Mouse (Mus musculus) kidney, adult 8-10 months (tissue): ENCODE data around the gene Nfatc2.

Experiments used
- DNase-seq, 2 experiments: peaks; one replicate each; pipeline ENCODE4 v3.0.0; 2022

Gene Nfatc2

DNA sequence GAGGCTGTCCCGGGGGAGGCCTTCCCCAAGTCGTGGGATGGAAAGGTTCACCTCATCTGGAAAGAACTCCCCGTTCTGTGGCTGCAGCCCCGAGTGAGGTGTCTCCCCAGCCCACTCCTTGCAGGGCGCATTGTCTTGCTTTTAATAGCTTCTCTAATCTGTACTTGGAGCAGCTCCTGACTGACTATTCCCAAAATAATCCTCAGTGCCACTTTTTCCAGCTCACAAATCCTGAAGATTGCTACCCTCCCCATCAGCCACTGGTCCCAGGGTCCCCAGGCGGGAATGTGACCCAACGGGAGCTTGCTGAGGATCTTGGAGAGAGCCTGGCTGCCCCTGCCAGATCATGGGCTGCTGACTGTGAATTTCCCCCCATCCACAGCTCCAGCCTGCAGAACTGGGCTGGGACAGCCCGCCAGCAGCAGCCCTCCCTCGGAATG, 6.7 kb upstream of the Nfatc2 start:
- DNase-seq, result no peak

DNA sequence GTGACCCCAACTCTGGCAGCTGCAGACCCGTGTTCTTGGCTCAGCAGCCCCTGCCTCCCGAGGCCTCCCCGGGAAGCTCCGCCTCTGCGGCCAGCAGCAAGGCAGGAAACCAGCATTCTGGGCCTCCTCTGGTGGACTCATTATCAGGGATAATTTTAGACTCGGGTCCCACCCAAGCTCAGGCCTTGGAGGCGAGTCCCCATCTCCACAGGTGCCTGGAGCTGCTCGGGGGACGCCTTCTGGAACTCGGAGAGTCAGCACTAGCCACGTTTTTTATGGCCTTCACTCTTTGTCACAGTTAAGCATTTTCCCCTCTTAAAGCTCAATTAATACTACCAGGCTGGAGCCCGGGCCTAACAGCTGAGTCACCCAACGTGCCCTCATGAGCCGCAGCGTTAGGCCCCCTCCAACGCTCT, 3.2 kb upstream of the Nfatc2 start:
- DNase-seq, result no peak

DNA sequence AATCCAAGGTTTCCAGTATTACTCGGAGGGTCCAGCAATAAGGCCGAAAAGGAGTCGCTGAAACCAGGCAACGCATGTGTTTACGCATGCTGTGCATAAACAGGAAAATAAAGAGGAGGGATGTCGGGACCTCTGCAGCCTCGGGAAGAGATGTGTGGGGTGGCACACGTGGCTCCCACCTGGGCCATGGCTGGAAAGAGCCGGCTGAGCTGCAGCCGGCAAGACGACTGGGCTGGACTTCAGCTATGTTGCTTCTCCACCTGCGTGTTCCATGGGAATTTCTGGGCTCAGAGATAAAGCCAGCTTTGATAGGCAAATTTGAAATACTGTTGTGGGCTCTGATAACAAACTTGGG, 907 bp upstream of the Nfatc2 start:
- no peak for DNase-seq

DNA sequence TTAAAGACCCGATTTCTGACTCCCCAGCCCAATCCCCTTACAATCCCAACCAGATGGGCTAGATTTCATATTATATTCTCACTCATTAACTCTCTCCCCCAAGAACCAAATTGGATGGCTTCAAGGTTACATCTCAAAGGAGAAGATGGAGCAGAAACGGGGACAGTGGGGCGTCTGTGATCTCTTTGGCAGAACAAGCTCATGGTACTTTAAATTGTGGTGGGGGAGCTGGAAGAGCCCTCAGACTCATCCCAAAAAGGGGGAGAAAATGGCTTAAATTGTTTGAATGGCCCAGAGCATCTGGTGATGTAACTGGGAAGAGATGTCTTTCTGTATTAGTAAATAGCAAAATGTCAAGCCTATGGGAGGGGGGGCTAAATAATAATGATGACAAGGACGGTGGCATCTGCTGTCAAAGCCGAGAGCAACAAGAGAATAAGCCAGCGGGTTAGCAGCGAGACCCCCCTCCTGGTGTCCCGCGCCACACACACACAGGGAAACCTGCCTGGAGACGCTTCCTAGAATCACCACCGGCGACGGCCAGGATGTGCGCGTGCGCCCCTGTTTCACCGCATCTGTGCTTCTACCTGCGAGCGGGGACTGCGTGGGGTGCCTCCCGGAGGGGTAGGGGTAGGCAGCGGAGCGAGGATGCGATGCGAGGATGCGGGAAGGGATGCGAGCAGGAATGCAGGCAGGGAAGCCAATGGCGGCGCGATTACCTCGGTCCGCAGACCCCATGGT, 537 bp downstream of the Nfatc2 start:
- DNase-seq, result no peak

DNA sequence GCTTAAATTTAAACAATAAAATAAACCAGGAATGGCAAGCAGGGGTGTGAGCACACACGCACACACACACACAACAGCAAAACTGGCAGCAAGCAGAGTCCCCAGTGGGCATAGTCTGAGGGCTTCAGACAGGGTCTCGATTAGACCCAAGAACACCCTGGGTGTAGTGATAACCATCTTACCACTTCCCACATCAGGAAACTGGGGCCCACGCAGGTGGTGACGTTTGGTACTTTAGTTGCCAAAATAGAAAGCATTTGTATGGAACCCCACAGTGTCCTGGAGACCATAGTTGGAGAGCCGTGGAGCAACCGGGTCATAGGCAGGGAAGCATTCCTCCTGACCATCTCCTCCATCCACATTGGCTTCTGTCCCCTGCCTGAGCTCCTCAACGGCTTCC, 5.8 kb downstream of the Nfatc2 start:
- DNase-seq, result no peak

DNA sequence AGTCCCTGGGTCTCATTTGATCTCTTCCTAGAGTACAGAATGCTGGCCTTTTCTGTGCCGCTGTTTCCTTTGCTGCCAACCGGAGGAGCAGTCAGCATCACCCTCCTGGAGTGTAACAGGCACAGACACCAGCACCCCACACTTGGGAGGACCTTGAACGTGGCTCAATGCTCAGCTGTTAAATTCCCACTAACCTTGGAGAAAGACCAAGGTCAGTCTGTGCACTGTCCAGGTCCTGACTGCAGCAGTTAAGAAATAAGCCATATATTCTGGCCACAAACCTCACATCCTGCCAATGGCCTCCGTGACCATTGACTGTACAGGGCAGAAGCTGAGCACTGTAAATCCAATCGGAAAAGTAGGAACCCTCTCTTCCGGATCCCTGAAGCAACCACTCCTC, 7.8 kb downstream of the Nfatc2 start:
- peak in 1 of 2 experiments; percentile 27 for DNase-seq

DNA sequence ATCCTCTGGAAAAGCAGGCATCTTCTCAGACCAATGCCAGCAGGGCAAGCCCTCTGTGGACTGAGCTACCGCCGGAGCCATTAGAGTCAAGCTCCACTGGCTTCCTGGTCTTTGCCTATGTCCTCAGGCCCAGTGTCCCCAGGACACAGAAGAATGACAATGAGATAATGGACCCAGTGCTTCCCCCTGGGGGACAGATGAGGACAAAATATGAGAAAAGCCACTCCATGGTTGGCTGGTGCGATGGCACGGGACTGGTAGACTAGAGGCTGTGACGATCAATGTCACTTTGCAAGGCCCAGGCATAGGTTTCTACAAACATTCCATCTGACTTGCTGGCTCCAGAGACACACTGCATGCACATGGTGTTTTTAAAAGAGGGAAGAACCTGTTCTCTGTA, 8.5 kb downstream of the Nfatc2 start:
- no peak for DNase-seq

DNA sequence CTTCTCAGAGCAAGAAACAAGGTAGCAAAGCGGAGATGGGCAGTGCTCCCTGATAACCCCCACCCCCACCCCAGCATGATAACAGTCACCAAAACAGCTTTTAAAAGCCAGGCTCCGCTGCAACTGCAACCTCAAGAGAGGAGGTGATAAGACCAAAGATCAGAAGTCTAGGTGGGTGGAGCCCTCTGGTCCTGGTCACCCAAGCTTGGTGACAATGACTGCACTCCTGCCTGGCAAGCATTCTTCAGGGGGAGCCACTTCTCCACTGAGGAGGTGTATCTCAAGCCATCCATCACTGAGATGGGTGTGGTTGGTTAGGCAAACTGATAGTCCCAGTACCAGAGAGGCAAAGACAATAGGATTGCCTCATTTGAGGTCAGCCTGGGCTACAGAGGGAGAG, 10.4 kb downstream of the Nfatc2 start:
- no peak for DNase-seq

DNA sequence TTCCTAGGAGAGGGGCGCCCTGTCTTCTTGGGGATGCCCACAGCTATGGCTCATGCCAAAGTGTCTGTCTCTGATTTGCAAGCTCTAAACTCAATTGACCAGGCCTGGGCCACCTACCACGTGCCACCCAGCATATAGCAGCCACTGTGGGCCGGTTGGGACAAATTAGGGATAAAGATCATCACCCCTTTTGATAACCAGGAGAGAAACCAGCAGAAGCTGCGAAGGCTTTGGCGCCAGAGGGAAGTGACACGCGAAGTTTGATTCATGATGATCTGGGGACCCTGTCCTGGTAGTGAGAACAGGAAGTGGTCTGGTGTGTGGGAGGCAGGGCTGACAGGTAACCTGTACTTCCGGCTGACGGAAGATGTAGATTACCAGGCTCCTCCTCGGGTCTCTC, 10.9 kb downstream of the Nfatc2 start:
- no peak for DNase-seq

DNA sequence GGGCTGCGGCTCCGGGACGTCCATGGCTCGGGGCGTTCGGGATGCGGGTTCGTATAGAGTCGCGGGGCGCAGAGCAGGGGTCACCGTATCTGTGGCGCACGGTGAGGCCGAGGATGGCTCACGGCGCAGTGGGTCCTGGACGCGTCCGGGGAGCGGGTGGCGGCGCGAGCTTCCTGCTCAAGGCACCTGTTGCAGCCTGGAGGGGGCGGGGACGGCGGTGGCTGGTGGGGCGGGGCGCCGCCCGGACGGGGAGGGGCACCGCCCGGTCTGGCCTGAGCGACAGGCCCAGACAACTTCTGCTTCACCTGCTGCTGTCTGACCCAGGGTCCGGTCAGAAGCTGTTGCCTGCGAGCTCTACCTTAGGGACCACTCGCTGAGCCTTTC, 11.3 kb downstream of the Nfatc2 start:
- peak; percentile 41 to 52 for DNase-seq

DNA sequence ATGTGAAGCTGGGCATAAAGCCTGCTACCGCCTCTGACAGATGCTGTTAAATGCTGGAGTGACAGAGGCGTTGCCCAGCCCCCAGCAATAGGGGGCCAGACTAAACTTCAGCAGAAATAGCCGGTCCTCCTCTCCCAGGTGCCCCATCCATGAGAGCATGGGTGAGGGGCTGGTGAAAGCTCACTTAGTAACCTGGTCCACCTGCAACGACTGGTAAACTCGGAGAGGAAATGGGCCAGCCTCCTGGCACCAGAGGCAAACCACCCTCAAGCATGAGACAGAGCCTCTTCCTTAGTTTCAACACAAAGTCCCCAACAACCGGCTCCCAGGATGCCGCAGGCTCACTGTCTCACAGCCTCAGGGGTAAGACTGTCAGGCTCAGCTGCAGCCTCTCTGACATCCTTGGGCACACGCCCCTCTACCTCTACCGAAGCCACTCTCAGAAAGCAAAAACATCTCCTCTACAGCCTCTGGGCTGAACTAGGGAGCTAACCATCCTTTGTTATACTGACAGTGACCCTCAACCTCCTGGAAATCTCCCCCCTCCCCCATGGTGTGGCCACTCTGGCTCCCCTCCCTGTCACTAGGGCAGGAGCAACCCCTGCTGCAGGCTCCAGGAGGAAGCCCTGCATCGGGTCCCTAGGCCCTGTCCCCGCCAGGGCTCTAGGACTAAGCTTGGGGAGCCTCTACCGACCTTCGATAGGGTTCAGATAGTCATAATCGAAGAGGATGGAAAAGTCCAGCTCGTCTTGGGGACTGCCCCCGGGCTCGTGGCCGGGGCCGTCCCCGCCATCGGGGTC, 11.9 kb downstream of the Nfatc2 start:
- no peak for DNase-seq

DNA sequence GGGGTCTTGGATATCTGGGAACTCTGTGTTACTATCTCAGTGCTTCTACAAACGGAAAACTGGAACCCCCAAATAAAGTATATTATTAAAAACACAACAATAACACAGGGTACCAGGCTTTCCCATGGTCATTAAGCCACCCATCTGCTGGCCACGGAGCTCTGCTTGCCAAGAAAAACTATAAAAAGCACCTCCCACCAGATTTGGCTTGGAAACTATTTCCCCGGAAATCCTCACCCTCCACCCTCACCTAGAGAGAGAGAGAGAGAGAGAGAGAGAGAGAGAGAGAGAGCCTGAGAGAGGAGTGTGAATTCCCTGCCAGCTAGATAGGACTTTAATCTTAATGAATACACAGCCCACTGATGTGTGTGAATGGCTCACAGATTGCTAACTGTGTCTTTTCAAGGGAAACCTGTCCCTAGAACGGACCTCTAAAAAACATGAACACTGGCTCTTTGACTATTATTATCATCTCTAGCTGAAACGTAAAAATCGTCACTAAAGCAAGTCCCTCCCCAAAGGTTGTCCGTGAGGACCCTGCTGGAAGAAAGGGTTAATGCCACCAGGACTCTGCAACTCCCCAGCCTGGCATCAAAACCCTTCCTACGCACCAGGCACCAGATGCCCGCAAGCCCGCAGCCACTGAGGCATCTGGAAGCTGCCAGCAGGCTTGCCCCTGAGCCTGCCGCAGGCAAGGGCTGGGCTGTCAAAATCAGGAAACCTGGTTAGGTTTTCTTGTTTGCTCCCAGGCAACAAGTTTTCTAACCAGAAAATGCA, 12.7 kb downstream of the Nfatc2 start:
- DNase-seq, result no peak

DNA sequence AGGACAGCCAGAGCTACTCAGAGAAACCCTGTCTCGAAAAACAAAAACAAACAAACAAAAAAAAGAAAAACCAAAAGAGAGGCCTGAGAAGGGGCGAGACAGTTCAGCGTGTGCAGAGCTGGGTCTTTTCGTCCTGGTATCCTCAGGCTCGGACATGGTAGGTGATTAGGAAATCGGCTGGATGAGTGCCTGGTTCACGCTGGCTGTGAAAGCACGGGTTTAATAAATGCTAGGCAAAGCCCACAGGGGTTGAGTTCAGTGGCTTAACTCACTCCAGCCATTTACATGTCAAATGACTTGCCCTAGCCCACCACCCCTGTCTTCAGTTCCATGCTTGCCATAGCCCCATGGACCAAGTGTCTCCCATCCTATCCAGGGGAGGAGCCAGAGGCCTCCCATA, 14.3 kb downstream of the Nfatc2 start:
- DNase-seq, result peak; percentile 47 to 49

DNA sequence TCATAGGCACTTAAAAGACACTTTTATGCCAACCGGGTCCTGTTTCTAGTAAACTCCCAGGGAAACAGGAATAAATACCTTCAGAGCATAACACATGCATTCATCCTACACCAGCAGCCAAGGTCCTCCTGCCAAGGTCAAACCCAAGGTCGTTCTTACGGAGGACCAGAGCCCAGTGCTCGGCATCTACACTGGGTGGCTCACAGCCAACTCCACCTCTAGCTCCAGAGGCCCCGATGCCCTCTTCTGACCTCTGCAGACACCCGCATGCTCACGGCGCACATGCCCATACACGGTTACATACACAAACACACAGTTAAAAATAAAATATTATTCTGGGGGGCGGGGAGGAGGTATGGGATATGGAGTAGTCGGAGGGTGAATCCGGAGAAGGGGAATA, 14.9 kb downstream of the Nfatc2 start:
- DNase-seq, result peak in 1 of 2 experiments; percentile 49

DNA sequence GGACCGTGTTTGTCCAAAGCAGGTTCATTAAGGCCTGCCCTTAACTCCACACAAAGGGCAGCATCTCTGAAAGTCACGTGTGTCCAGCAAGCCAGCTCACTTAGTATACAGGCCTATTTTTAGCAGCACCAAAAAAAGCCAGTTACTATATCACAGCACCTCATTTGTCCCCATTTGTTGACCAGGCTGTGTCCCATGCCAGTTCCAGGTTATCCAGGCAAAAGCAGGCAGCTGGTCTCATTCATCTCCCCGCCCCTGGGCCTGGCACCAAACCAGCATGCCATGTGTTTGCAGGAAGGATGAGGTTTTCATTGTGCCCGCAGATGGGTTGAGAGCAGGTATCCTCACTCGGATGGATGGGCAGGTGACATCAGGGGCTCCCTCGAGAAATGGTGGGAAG, 16.6 kb downstream of the Nfatc2 start:
- DNase-seq, result peak in 1 of 2 experiments; percentile 53

DNA sequence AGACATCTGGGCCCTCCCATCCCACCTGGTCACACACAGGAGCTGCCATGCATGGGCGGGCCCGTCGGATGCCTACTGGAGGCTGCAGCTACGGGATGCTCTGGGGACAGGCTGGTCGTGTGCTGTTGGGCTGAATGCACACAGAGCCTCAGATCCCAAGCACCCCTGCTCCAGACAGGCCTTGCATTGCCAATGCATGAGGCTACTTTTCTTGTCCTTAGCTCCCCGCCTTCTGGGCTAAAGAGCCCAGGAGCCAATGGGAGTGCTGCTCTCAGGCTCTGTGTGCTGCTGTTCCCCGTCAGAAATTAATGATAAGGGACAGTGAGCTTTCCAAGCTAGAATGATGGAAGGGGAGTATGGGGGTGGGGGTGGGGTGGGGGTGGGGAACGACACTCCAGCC, 17.0 kb downstream of the Nfatc2 start:
- no peak for DNase-seq

DNA sequence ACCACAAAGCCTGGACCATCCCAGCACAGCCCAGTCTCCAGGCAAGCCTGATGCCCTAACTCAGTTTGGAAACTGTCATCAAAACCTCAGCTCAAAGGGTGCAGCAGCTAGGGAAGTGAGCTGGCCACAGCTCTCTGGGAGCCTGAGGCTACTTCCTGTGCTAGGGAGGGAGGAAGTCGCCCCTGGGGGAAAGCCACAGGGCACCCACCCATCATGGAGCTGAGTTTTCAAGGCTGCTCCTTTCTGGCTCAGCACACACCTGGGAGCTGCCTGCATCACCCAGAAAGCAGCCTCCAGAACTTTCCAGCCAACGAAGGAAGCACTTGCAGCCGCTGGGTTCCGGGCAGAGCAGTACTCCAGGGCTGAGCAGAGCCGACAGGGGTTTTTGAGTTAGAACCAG, 18.4 kb downstream of the Nfatc2 start:
- DNase-seq, result no peak

DNA sequence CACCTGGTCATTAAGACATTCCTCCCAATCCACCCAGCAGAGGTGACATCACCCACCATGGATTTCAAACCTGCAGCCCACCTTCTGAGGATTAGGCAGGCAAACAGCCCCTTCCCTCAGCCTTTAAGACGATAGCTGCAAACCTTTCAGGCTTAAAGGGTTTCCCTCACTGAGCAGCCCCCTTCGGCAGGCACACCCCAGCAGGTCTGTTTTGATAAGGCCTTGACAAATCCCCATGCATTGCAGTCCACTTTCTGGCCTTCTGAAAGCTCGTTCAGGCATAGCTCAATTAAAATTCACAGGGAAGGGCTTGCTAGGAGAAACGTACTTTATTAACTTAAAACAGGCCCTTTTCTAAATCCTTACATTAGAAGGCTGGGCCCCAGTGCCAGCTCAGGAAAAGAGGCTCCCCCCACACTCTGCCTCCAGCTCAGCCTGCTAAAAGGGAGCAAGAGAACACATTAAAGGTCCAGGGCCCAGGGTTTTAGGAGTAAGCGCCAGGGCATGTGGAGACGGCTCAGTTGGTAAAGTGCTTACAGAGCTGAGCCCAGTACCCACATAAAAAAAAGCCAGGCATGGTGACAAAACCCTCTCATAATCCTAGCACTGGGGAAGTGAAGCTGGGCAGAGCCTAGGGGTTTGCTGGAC, 20.1 kb downstream of the Nfatc2 start:
- no peak for DNase-seq

DNA sequence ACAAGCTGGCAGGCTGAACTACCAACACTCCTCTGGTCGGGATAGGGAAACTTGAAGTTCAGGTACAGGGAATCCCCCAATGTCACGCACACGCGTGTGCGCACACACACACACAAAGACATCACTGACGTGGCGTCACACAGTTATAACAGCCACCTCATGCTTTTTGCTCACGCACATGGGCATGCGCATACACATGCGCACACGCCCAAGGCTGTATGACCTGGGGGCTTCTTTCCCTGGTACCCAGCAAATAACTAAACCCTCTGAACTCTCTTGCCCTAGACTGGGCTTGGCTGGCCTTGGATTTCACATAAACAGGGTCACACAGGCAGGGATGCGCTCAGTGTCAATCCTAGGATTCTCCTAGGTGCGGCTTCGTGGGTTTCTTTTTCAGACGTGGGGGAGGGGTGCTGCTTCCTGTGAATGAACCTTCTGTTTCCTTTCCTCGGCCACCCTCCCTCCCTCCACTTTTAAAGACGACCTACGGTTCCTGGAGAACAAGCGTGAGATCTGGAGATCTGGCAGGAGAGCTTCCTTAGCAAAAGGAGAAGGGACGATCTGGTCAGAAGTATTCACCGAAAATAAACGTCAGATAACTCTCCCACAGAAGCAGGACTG, 21.1 kb downstream of the Nfatc2 start:
- DNase-seq, result no peak

DNA sequence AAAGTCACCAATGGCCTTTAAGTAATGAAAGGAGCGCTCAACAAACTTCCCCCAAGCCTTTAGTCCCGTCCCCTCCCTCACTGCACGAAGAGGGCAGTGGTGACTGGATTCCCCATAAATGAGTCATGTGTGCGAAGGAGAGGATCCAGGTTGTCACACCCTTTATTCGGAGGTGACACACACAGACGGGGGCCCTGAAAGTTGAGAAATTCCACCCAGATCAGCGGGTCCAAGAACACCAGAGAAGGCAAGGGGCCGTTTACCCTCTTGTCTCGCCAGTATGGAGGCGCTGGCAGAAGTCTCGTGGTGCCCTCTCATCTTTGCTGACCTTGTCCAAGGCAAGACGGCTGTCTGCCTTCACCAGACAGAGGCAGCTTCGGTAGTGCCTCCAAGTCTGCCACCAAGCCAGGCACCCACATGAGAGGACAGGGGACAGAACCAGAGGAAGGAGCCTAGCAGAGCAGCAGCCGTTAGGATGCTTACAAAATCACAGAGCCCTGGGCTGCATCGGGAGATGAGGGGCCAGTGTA, 21.8 kb downstream of the Nfatc2 start:
- no peak for DNase-seq

DNA sequence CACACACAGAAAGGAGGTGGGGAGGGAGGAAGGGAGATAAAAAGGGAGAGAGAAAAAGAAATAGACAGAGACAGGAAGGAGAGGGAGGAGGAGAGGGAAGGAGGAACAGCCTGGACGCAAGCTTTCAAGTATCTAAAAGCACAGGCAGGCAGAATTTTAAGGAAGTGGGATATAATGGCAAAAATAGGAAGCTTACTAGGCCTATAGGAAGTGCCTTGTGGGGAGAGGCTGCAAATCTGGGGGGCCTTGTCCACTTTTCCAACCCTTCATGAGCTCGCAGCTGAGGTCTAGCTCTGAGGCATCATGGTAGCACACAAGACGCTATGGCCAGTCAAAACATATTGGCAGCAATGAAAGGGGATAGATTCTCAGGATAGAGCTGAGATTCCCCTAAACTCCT, 22.3 kb downstream of the Nfatc2 start:
- DNase-seq, result no peak

DNA sequence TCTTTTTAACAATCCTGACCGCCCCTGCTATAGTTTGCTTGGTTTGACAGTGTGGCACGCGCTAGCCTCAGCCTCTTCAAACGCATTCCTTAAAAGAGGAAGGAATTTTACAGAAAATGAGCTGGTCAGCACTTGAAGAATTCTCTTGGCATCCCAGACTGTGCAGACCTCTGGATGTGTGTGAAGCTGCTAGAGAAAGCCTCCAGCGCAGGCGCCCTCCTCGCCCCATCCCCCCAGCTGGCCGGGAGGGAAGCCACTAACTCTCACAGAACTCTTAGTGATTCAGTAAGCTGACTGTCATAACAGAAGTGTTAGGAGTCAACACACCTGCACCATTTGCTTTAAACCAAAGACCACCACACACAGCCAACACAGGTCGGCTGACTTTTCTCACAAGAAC, 23.3 kb downstream of the Nfatc2 start:
- no peak for DNase-seq

DNA sequence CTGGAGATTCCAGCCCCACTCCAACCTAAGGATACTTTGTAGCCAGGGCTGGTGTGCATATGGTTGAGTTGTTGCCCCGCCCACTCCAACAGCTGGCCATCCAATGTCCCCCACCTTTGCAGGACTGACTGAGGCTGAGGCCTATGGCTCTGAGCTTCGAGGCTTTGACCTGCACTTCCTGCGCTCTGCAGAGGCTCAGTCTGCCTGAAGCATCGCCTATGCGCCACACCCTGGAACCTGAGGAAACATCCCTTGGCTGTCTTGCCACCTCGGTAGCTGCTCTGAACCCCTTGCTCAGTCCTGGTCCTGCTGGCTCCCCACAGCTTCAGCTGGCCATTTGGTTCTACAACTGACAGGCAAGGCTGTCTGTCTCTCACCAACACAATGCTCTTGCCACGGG, 24.1 kb downstream of the Nfatc2 start:
- no peak for DNase-seq
